Mouse (Mus musculus) lung, postnatal 0 days (tissue): Measurements from ENCODE around the gene Cmtm2b. TPM values are rescaled to one million over a fixed set of nuclear protein-coding genes. Genes with fewer than 3 reads are reported as not detected.
A peak's percentile ranks its signal among the peaks of the same experiment; 100 is the strongest.

Source experiments
- ATAC-seq: fragments of 200-750 bp; cut with Nextera tagmentation; 2 replicates; pipeline ENCODE4 v1.8.0; 2017; ENCODE audit warnings: moderate library complexity
- DNase-seq: peaks from one replicate; pipeline ENCODE4 v3.0.0-alpha.2; 2016; ENCODE audit warnings: low spot score
- H3K27ac ChIP-seq: fragments of 300-500 bp; sonication (generic); 2 replicates; pipeline ENCODE4 v1.5.1; 2014; ENCODE audit warnings: antibody characterized with exemption, mild to moderate bottlenecking, low read length, mixed read lengths
- H3K27me3 ChIP-seq: fragments of 300-500 bp; sonication (generic); replicated peaks from 2 replicates; pipeline ENCODE4 v1.6.1; 2014; ENCODE audit warnings: low read length, mixed read lengths; ENCODE audit not compliant: insufficient read depth
- H3K36me3 ChIP-seq: fragments of 300-500 bp; sonication (generic); 2 replicates; pipeline ENCODE4 v1.6.1; 2014; ENCODE audit warnings: low read length, mixed read lengths; ENCODE audit not compliant: insufficient read depth
- H3K4me1 ChIP-seq: fragments of 300-500 bp; sonication (generic); 2 replicates; pipeline ENCODE4 v1.6.1; 2014; ENCODE audit warnings: antibody characterized with exemption, low read depth, low read length, mixed read lengths; ENCODE audit not compliant: insufficient read depth
- H3K4me2 ChIP-seq: fragments of 300-500 bp; sonication (generic); replicated peaks from 2 replicates; pipeline ENCODE4 v1.6.1; 2014; ENCODE audit warnings: low read depth, mild to moderate bottlenecking, low read length, moderate library complexity, mixed read lengths
- H3K4me3 ChIP-seq: fragments of 300-500 bp; sonication (generic); 2 replicates; pipeline ENCODE4 v1.5.1; 2014; ENCODE audit warnings: low read depth, low read length
- H3K9ac ChIP-seq: fragments of 300-500 bp; sonication (generic); replicated peaks from 2 replicates; pipeline ENCODE4 v1.6.1; 2014; ENCODE audit warnings: low read depth, mild to moderate bottlenecking
- H3K9me3 ChIP-seq: fragments of 300-500 bp; sonication (generic); 2 replicates; pipeline ENCODE4 v1.6.1; 2016; ENCODE audit warnings: low read length, mixed read lengths
- CTCF ChIP-seq: IDR thresholded peaks from 2 replicates; pipeline ENCODE4 v1.5.1; 2016; ENCODE audit warnings: antibody characterized with exemption, mild to moderate bottlenecking
- EP300 ChIP-seq: IDR thresholded peaks from 2 replicates; pipeline ENCODE4 v1.6.1; 2016; ENCODE audit warnings: antibody characterized with exemption, mild to moderate bottlenecking, control low read depth
- WGBS: fragments of 180-500 bp; shearing (Covaris S2); extraction: QIAGEN DNeasy Blood & Tissue Kit; methylation state at CpG from one replicate; pipeline ENCODE4 v1.1.7; 2014; 5-methylcytosine and 5-hydroxymethylcytosine counted together
- polyA plus RNA-seq: library from polyadenylated mRNA; unstranded; fragments of >200 nt; fragmentation: Nextera tagmentation; extraction: Ambion mirVana; gene quantifications from 2 replicates; pipeline ENCODE4 v1.2.1, GENCODE M21; 2015

Gene Cmtm2b
- polyA plus RNA-seq, 1 experiment from 2014 or later: not detected

DNA sequence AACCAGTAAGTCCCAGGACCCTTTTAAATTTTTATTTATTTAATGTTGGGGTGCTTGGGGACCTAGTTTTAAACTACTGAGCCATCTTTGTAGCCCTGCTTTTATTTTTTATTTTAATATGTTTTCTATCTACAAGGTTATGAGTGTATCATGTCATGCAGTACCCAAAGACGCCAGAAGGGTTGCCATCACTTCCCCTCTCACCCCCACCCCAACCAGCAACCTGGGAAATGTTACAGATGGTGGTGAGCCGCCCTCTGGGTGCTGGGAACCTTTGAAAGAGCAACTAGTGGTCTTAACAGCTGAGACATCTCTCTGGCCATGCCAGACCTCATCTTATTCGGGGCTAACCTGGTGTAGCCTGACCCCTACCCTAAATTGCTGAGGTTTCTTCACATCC, 15.9 kb downstream of the Cmtm2b start:
- no peak overlapping the region for H3K9ac ChIP-seq
- H3K4me1 ChIP-seq: 0 out of 2 replicates have a peak, but pooled peaks cover 2% of the 10 kb centered on the region
- DNase-seq (no peak), ATAC-seq (no peak)
- no peaks in the 10 kb centered on the region for H3K36me3 ChIP-seq
- no peak overlapping the region for H3K4me2 ChIP-seq
- no peaks in the 10 kb centered on the region for H3K9me3 ChIP-seq
- H3K27me3 ChIP-seq: no peaks in the 10 kb centered on the region
- 43% methylated on average over 3 of the region's 3 CpGs for WGBS
- H3K27ac ChIP-seq: no peak overlapping the region
- TF ChIP-seq CTCF: no peak; the same call in 1 of the 2 replicates
- H3K4me3 ChIP-seq: no peak overlapping the region

DNA sequence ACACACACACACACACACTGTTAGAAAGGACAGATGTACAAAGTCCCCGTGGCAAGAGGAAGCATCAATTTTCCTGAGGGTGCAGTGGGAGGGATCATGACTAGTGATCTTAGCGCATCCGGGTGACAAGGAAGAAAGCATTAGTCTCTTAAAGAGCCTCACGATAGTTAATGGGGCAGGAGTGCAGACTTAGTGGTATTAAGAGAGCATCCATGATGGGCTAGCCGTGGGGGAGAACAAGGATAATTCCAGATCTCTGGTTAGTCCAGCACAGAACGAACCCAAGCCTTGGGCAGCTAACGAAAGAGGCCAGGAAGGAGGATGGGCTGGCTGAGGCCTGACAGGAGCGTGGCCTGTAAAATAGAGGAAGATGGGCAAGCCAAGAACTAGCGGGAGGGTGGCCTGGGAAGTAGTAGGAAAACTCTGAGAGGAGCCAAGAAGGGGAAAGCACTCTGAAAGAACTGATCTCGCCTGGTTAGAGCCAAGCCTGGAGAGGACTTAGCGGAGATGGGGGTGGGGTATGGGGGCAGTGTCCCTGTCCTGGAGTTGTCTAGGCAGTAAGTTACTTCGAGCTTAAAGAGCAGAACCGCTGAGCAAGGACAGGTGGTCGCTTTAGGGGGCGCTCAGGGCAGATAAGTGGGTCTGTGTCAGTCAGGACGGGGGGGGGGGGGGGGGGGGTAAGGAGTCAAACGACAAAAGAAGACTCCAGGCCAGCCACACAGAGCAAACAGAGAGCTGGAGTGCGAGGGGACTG, 17.4 kb downstream of the Cmtm2b start, which contains the start of gene Cmtm3:
TSS of gene Cmtm3 (plus strand) at position 182 of the 754 bp plus-strand sequence.
- H3K27ac ChIP-seq: peak within 1 kb of the TSS; percentile 90
- WGBS: 15% methylated on average over 17 of the region's 18 CpGs
- H3K36me3 ChIP-seq: no peaks in the 10 kb centered on the region
- no peaks in the 10 kb centered on the region for H3K27me3 ChIP-seq
- H3K4me1 ChIP-seq: 0 out of 2 replicates have a peak, but pooled peaks cover 2% of the 10 kb centered on the region
- peak within 1 kb of the TSS; percentile 70 for H3K4me2 ChIP-seq
- DNase-seq (peak; percentile 50), ATAC-seq (no peak)
- H3K9me3 ChIP-seq: no peaks in the 10 kb centered on the region
- peak within 1 kb of the TSS; percentile 55 for H3K4me3 ChIP-seq
- TF ChIP-seq CTCF (no peak), EP300 (no peak)
- H3K9ac ChIP-seq: no peak within 1 kb of the TSS

DNA sequence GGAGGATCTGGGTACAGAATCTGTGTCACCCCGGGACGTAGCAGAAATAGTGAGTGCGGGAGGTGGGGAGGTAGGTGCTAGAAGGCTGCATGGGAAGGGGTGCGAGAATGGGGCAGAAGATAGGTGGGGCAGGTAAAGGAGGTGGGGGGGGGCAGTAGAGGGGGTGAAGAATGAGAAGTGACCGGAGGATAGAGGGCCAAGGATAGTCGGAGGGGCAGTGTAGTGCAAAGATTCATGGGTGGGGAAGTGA, 17.9 kb downstream of the Cmtm2b start:
- no peak for ATAC-seq
- H3K4me3 ChIP-seq: peak overlapping the region; percentile 55
- no peaks in the 10 kb centered on the region for H3K27me3 ChIP-seq
- no peak for DNase-seq
- H3K9me3 ChIP-seq: no peaks in the 10 kb centered on the region
- H3K9ac ChIP-seq: no peak overlapping the region
- WGBS: 2% methylated on average over 6 of the region's 6 CpGs
- H3K36me3 ChIP-seq: no peaks in the 10 kb centered on the region
- peak overlapping the region; percentile 90 for H3K27ac ChIP-seq
- H3K4me1 ChIP-seq: 0 out of 2 replicates have a peak, but pooled peaks cover 2% of the 10 kb centered on the region
- TF ChIP-seq CTCF (no peak), EP300 (no peak)
- H3K4me2 ChIP-seq: peak overlapping the region; percentile 70

DNA sequence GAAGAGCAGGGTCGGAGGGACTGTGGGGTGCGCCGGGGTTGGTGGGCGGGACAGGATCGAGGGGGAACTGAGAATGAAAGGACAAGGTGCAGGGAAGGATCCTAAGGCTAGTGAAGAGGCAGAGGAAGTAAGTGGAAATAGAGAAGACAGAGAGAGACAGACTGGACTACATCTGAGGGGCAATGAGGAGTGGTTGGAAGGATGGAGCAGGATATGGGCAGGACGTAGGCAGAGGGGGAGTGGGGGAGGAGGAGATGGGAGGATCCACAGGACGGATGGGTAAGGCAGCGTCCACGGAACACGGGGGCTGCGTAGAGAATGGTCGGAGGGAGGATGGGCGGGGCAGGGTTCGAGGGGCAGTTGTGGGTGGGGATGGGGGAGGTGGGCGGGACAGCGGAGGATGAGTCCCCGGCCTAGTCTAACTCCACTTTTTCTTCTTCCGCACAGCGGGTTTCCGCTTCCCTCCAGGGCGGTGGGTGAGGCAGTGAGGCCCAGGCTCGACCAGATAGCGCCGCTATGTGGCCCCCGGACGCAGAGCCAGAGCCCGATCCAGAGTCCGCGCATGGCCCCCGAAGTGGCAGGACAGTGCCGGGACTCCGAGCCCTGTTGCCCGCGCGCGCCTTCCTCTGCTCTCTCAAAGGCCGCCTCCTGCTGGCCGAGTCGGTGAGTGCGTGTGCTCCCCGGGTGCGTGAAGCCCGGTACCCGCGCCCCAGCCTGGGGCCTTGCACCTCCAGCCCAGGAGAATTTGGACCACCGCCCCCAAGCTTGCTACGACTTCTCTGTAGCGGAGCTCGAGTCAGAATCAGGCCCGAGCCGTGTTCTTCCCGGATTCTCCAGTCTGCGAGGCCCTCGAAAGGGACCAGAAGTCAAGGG, 18.4 kb downstream of the Cmtm2b start:
- Histone ChIP-seq H3K27ac (peak overlapping the region; percentile 90), H3K36me3 (no peaks in the 10 kb centered on the region), H3K27me3 (no peaks in the 10 kb centered on the region), H3K4me3 (peak overlapping the region; percentile 55), H3K9ac (peak overlapping the region; percentile 68), H3K4me2 (peak overlapping the region; percentile 70), H3K9me3 (no peaks in the 10 kb centered on the region), H3K4me1 (0 out of 2 replicates have a peak, but pooled peaks cover 2% of the 10 kb centered on the region)
- DNase-seq (peak; percentile 86), ATAC-seq (peak; percentile 82)
- TF ChIP-seq CTCF (peak; percentile 75), EP300 (no peak)
- WGBS: 2% methylated on average over 47 of the region's 54 CpGs

DNA sequence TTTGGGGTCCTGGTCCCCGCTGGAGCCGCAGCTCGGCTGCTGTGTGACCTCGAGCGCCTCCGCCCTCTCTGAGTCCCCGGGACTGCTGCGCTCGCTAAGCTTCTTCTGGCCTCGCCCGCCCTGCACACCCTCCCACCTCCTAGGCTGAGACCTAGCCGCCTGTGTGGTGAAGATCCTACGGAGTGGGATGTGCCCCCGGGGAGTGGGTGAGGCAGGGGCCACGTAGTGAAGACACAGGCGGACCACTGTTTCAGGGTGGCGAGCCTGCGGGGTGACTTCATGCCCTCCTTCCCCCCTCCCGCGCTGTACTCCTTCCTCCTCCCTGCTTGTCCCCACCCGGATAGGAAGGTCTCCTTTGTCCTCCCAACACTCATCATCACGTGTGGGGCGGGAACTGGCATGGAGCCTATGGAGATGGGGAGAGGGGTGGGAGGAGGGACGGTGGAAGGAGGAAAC, 19.1 kb downstream of the Cmtm2b start:
- Histone ChIP-seq H3K27ac (peak overlapping the region; percentile 90), H3K4me2 (peak overlapping the region; percentile 70), H3K36me3 (no peaks in the 10 kb centered on the region), H3K9me3 (no peaks in the 10 kb centered on the region), H3K4me1 (0 out of 2 replicates have a peak, but pooled peaks cover 2% of the 10 kb centered on the region), H3K4me3 (peak overlapping the region; percentile 55), H3K27me3 (no peaks in the 10 kb centered on the region), H3K9ac (peak overlapping the region; percentile 68)
- 0% methylated on average over 23 of the region's 24 CpGs for WGBS
- no peak for TF ChIP-seq EP300
- no peak for TF ChIP-seq CTCF
- ATAC-seq: peak; percentile 78
- DNase-seq: peak; percentile 89

DNA sequence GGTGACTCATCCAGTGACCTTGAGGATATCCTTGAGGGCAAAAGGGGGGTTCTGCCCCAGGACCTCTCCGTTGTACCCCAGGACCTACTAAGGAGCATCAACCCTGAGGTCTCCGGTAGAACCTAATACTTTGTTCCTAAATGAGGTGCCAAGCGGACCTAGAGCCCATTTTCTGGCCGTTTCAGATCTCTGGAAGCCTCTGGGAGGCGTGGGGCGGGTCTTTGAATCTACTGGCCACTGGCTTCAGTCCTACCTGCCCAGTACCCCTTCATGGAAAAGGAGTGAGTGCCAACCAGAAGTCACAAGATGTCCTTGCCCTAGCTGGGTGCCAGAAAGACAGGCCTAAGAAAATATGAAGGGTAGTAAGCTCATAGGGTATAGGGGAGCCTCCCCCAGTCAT, 19.6 kb downstream of the Cmtm2b start:
- Histone ChIP-seq H3K36me3 (no peaks in the 10 kb centered on the region), H3K27me3 (no peaks in the 10 kb centered on the region), H3K4me3 (0 out of 2 replicates have a peak overlapping the region, but pooled peaks have one; percentile 55), H3K4me1 (0 out of 2 replicates have a peak, but pooled peaks cover 2% of the 10 kb centered on the region), H3K4me2 (peak overlapping the region; percentile 70), H3K9ac (no peak overlapping the region), H3K27ac (peak overlapping the region; percentile 4; the same call in 1 of the 2 replicates), H3K9me3 (no peaks in the 10 kb centered on the region)
- TF ChIP-seq EP300 (no peak), CTCF (no peak)
- ATAC-seq (no peak), DNase-seq (no peak)
- 49% methylated on average over 6 of the region's 6 CpGs for WGBS
